Mouse (Mus musculus): ENCODE data around the gene Cd164l2. TPM values are rescaled to one million over a fixed set of nuclear protein-coding genes. Genes with fewer than 3 reads are reported as not detected.

The Cd164l2 gene
- total and polyA plus RNA-seq, 3 experiments, result not detected

- TF ChIP-seq GATA1 (IDR thresholded peaks at IDR 0.05; ENCODE audit: borderline replicate concordance, low read length) (no peak), GATA2 (IDR thresholded peaks at IDR 0.05; ENCODE audit: borderline replicate concordance, low read depth, low read length) (no peak), TAL1 (conservative IDR thresholded peaks at IDR 0.05; ENCODE audit: low read depth, low read length) (no peak), POLR2AphosphoS5 (IDR thresholded peaks at IDR 0.05; ENCODE audit: insufficient replicate concordance, low read depth, low read length) (no peak), CTCF (IDR thresholded peaks at IDR 0.05; ENCODE audit: low read depth, low read length) (no peak)
- Histone ChIP-seq H3K4me1 (ENCODE audit: insufficient read depth, low read depth, low read length) (peaks cover 30% of the 10 kb centered on the region), H3K4me3 (ENCODE audit: low read depth, low read length) (no peak overlapping the region), H3K36me3 (replicated peaks) (peaks cover 47% of the 10 kb centered on the region), H3K27me3 (ENCODE audit: insufficient read depth, low read length) (no peaks in the 10 kb centered on the region), H3K9me3 (replicated peaks) (no peaks in the 10 kb centered on the region)
- DNase-seq (ENCODE audit: low spot score) (no peak), ATAC-seq (ENCODE audit: extremely low read depth, insufficient number of reproducible peaks, low FRiP score, poor library complexity, severe bottlenecking) (no peak)
Measured at GRCm38 (mm10) chr4:133170616-133171015, 41.3 kb upstream of the Cd164l2 start.

- TF ChIP-seq GATA1 (IDR thresholded peaks at IDR 0.05; ENCODE audit: borderline replicate concordance, low read length), result no peak
- no peak for TF ChIP-seq CTCF (IDR thresholded peaks at IDR 0.05; ENCODE audit: low read depth, low read length)
- TF ChIP-seq GATA2 (IDR thresholded peaks at IDR 0.05; ENCODE audit: borderline replicate concordance, low read depth, low read length), result no peak
- TF ChIP-seq TAL1 (conservative IDR thresholded peaks at IDR 0.05; ENCODE audit: low read depth, low read length), result no peak
- no peak for TF ChIP-seq POLR2AphosphoS5 (IDR thresholded peaks at IDR 0.05; ENCODE audit: insufficient replicate concordance, low read depth, low read length)
- Histone ChIP-seq H3K4me1 (ENCODE audit: insufficient read depth, low read depth, low read length) (peaks cover 31% of the 10 kb centered on the region), H3K36me3 (replicated peaks) (peaks cover 54% of the 10 kb centered on the region), H3K9me3 (replicated peaks) (no peaks in the 10 kb centered on the region), H3K27me3 (ENCODE audit: insufficient read depth, low read length) (no peaks in the 10 kb centered on the region), H3K4me3 (ENCODE audit: low read depth, low read length) (no peak overlapping the region)
- DNase-seq (ENCODE audit: low spot score) (no peak), ATAC-seq (ENCODE audit: extremely low read depth, insufficient number of reproducible peaks, low FRiP score, poor library complexity, severe bottlenecking) (no peak)
Measured at GRCm38 (mm10) chr4:133172451-133172850, 39.5 kb upstream of the Cd164l2 start.

- TF ChIP-seq GATA2 (IDR thresholded peaks at IDR 0.05; ENCODE audit: borderline replicate concordance, low read depth, low read length), result no peak
- TF ChIP-seq TAL1 (conservative IDR thresholded peaks at IDR 0.05; ENCODE audit: low read depth, low read length), result no peak
- no peak for TF ChIP-seq POLR2AphosphoS5 (IDR thresholded peaks at IDR 0.05; ENCODE audit: insufficient replicate concordance, low read depth, low read length)
- TF ChIP-seq CTCF (IDR thresholded peaks at IDR 0.05; ENCODE audit: low read depth, low read length), result no peak
- no peak for TF ChIP-seq GATA1 (IDR thresholded peaks at IDR 0.05; ENCODE audit: borderline replicate concordance, low read length)
- Histone ChIP-seq H3K4me1 (ENCODE audit: insufficient read depth, low read depth, low read length) (peaks cover 28% of the 10 kb centered on the region), H3K9me3 (replicated peaks) (no peaks in the 10 kb centered on the region), H3K36me3 (replicated peaks) (peaks cover 67% of the 10 kb centered on the region), H3K27me3 (ENCODE audit: insufficient read depth, low read length) (no peaks in the 10 kb centered on the region), H3K4me3 (ENCODE audit: low read depth, low read length) (no peak overlapping the region)
- DNase-seq (ENCODE audit: low spot score) (no peak), ATAC-seq (ENCODE audit: extremely low read depth, insufficient number of reproducible peaks, low FRiP score, poor library complexity, severe bottlenecking) (no peak)
Measured at GRCm38 (mm10) chr4:133174361-133174760, 37.6 kb upstream of the Cd164l2 start.

DNA sequence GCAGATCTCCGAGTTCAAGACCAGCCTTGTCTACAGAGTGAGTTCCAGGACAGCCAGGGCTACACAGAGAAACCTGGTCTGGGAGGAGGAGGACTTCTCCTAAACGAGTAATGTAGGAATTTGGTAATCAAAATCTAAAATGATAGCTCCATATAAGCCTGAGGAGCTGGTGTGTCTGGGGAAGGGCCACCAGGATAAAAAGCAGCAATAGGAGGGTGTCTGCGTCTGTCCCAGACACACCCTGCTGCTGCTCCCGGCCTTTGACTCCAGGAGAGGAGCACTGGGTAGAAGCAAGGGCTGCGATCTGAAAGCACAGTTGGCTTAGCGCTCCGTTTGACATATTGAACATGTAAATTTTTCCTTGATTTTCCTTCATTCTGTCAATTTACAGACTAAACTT is 36.7 kb upstream of the Cd164l2 start:
- H3K27me3 ChIP-seq (ENCODE audit: insufficient read depth, low read length), result no peaks in the 10 kb centered on the region
- H3K9me3 ChIP-seq (replicated peaks), result no peaks in the 10 kb centered on the region
- H3K4me1 ChIP-seq (ENCODE audit: insufficient read depth, low read depth, low read length), result peaks cover 19% of the 10 kb centered on the region
- H3K4me3 ChIP-seq (ENCODE audit: low read depth, low read length), result no peak overlapping the region
- no peak for TF ChIP-seq GATA2 (IDR thresholded peaks at IDR 0.05; ENCODE audit: borderline replicate concordance, low read depth, low read length)
- TF ChIP-seq TAL1 (conservative IDR thresholded peaks at IDR 0.05; ENCODE audit: low read depth, low read length), result no peak
- no peak for TF ChIP-seq CTCF (IDR thresholded peaks at IDR 0.05; ENCODE audit: low read depth, low read length)
- no peak for TF ChIP-seq POLR2AphosphoS5 (IDR thresholded peaks at IDR 0.05; ENCODE audit: insufficient replicate concordance, low read depth, low read length)
- TF ChIP-seq GATA1 (IDR thresholded peaks at IDR 0.05; ENCODE audit: borderline replicate concordance, low read length), result no peak
- DNase-seq (ENCODE audit: low spot score) (no peak), ATAC-seq (ENCODE audit: extremely low read depth, insufficient number of reproducible peaks, low FRiP score, poor library complexity, severe bottlenecking) (no peak)
- H3K36me3 ChIP-seq (replicated peaks), result peaks cover 75% of the 10 kb centered on the region

- no peak for ATAC-seq (ENCODE audit: extremely low read depth, insufficient number of reproducible peaks, low FRiP score, poor library complexity, severe bottlenecking)
Measured at GRCm38 (mm10) chr4:133175998-133176760, 35.8 kb upstream of the Cd164l2 start.

DNA sequence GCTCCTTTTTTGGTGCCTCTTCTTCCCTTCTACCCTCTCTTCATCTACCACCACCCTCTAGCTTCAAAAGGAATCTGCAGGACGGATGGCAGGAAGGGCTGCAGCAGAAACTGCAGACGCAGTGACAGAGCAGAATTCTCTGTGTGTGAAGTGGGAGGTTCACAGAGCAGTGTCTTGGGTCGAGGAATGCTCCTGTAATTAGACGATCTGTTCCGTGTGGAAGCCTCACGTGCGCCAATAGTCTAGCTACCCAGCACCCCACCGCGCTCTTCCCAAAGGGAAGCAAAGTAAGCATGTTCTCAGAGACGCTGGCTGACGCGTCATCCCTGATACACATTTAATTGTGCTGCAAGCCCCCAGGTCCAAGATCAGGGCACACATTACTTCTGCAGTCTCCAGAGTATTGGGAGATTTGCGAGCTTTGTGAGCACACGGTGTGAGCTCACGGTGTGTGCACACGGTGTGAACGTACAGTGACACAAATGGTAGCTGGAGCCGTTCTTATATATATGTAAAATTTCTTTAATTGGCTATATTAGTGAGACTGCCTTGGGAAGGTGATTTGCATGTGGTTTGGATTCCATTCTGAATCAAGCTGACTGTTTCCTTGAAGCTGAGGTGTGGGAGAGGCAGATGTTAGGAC is 35.0 kb upstream of the Cd164l2 start:
- Histone ChIP-seq H3K9me3 (replicated peaks) (no peaks in the 10 kb centered on the region), H3K4me3 (ENCODE audit: low read depth, low read length) (no peak overlapping the region), H3K4me1 (ENCODE audit: insufficient read depth, low read depth, low read length) (peaks cover 11% of the 10 kb centered on the region), H3K27me3 (ENCODE audit: insufficient read depth, low read length) (no peaks in the 10 kb centered on the region), H3K36me3 (replicated peaks) (peaks cover 77% of the 10 kb centered on the region)
- TF ChIP-seq CTCF (IDR thresholded peaks at IDR 0.05; ENCODE audit: low read depth, low read length), result no peak
- TF ChIP-seq TAL1 (conservative IDR thresholded peaks at IDR 0.05; ENCODE audit: low read depth, low read length), result no peak
- TF ChIP-seq GATA1 (IDR thresholded peaks at IDR 0.05; ENCODE audit: borderline replicate concordance, low read length), result no peak
- TF ChIP-seq POLR2AphosphoS5 (IDR thresholded peaks at IDR 0.05; ENCODE audit: insufficient replicate concordance, low read depth, low read length), result no peak
- no peak for TF ChIP-seq GATA2 (IDR thresholded peaks at IDR 0.05; ENCODE audit: borderline replicate concordance, low read depth, low read length)
- ATAC-seq (ENCODE audit: extremely low read depth, insufficient number of reproducible peaks, low FRiP score, poor library complexity, severe bottlenecking) (no peak), DNase-seq (ENCODE audit: low spot score) (no peak)

More at GRCm38 (mm10) chr4:133175998-133176760, 35.8 kb upstream of the Cd164l2 start:
- DNase-seq (ENCODE audit: low spot score), result no peak
- Histone ChIP-seq H3K36me3 (replicated peaks) (peaks cover 78% of the 10 kb centered on the region), H3K4me3 (ENCODE audit: low read depth, low read length) (no peak overlapping the region), H3K4me1 (ENCODE audit: insufficient read depth, low read depth, low read length) (peaks cover 13% of the 10 kb centered on the region), H3K9me3 (replicated peaks) (no peaks in the 10 kb centered on the region), H3K27me3 (ENCODE audit: insufficient read depth, low read length) (no peaks in the 10 kb centered on the region)
- TF ChIP-seq CTCF (IDR thresholded peaks at IDR 0.05; ENCODE audit: low read depth, low read length) (no peak), POLR2AphosphoS5 (IDR thresholded peaks at IDR 0.05; ENCODE audit: insufficient replicate concordance, low read depth, low read length) (no peak), GATA1 (IDR thresholded peaks at IDR 0.05; ENCODE audit: borderline replicate concordance, low read length) (no peak), GATA2 (IDR thresholded peaks at IDR 0.05; ENCODE audit: borderline replicate concordance, low read depth, low read length) (no peak)
